Mouse (Mus musculus) E14TG2a.4 (cell line): ENCODE measurements at regions not wholly inside any gene's neighbourhood (a gene's known extent, or its start where the extent isn't known, plus 50 kb on each side); places are given as distances from the start of the nearest gene placed in this dataset.
A peak's percentile ranks its signal among the peaks of the same experiment; 100 is the strongest.

Experiments used
- H3K27me3 ChIP-seq: 2 replicates; pipeline ENCODE4 v1.6.1; 2014; ENCODE audit warnings: low read length, control low read depth; ENCODE audit not compliant: insufficient read depth
- H3K36me3 ChIP-seq: 2 replicates; pipeline ENCODE4 v1.6.1; 2014; ENCODE audit warnings: low read length, control low read depth; ENCODE audit not compliant: insufficient read depth
- H3K4me1 ChIP-seq: replicated peaks from 2 replicates; pipeline ENCODE4 v1.6.1; 2014; ENCODE audit warnings: low read depth, low read length, control low read depth
- H3K4me3 ChIP-seq: replicated peaks from 2 replicates; pipeline ENCODE4 v1.5.1; 2014; ENCODE audit warnings: mild to moderate bottlenecking, low read length
- H3K9me3 ChIP-seq: 2 replicates; pipeline ENCODE4 v1.6.1; 2014; ENCODE audit warnings: low read length, control low read depth
- CTCF ChIP-seq: conservative IDR thresholded peaks from 2 replicates; pipeline ENCODE4 v1.5.1; 2014; ENCODE audit warnings: low read length
- NANOG ChIP-seq: IDR thresholded peaks from 2 replicates; pipeline ENCODE4 v1.6.1; 2014; ENCODE audit warnings: borderline replicate concordance, low read length, mixed read lengths
- POU5F1 ChIP-seq: IDR thresholded peaks from 2 replicates; pipeline ENCODE4 v1.6.1; 2014; ENCODE audit warnings: low read length, borderline replicate concordance

GRCm38 (mm10) chr1:129001766-129002165 lies 271.3 kb upstream of the Thsd7b start:
- Histone ChIP-seq H3K4me3 (no peak overlapping the region), H3K36me3 (no peaks in the 10 kb centered on the region), H3K27me3 (no peaks in the 10 kb centered on the region), H3K4me1 (peaks cover 8% of the 10 kb centered on the region; the same call in 1 of the 2 replicates), H3K9me3 (peaks cover 14% of the 10 kb centered on the region)
- TF ChIP-seq POU5F1 = no peak
- TF ChIP-seq NANOG = peak; percentile 19; the same call in 1 of the 2 replicates

GRCm38 (mm10) chr1:128999741-129000517 lies 273.2 kb upstream of the Thsd7b start:
- Histone ChIP-seq H3K4me3 (no peak overlapping the region), H3K27me3 (no peaks in the 10 kb centered on the region), H3K9me3 (peaks cover 14% of the 10 kb centered on the region), H3K4me1 (peaks cover 8% of the 10 kb centered on the region; the same call in 1 of the 2 replicates), H3K36me3 (no peaks in the 10 kb centered on the region)
- TF ChIP-seq CTCF (no peak), NANOG (no peak), POU5F1 (no peak)

- H3K4me1 ChIP-seq = peaks cover 3% of the 10 kb centered on the region; the same call in 1 of the 2 replicates
Observed at GRCm38 (mm10) chr1:128994655-128995054, 278.4 kb upstream of the Thsd7b start.

GRCm38 (mm10) chr1:128983411-128983810 lies 289.7 kb upstream of the Thsd7b start:
- H3K9me3 ChIP-seq = no peaks in the 10 kb centered on the region
- H3K4me1 ChIP-seq = no peaks in the 10 kb centered on the region
- no peak for TF ChIP-seq POU5F1
- TF ChIP-seq NANOG = no peak
- H3K4me3 ChIP-seq = no peak overlapping the region
- H3K27me3 ChIP-seq = no peaks in the 10 kb centered on the region
- no peaks in the 10 kb centered on the region for H3K36me3 ChIP-seq

More at GRCm38 (mm10) chr1:128994655-128995054, 278.4 kb upstream of the Thsd7b start:
- Histone ChIP-seq H3K4me3 (no peak overlapping the region), H3K9me3 (peaks cover 9% of the 10 kb centered on the region), H3K27me3 (no peaks in the 10 kb centered on the region), H3K36me3 (no peaks in the 10 kb centered on the region)
- no peak for TF ChIP-seq POU5F1
- TF ChIP-seq NANOG = no peak
- no peak for TF ChIP-seq CTCF

- Histone ChIP-seq H3K36me3 (no peaks in the 10 kb centered on the region), H3K4me1 (no peaks in the 10 kb centered on the region), H3K27me3 (no peaks in the 10 kb centered on the region), H3K4me3 (no peak overlapping the region), H3K9me3 (no peaks in the 10 kb centered on the region)
- TF ChIP-seq CTCF (no peak), NANOG (no peak), POU5F1 (no peak)
Observed at GRCm38 (mm10) chr1:128975586-128975985, 297.5 kb upstream of the Thsd7b start.

- Histone ChIP-seq H3K36me3 (no peaks in the 10 kb centered on the region), H3K4me1 (no peaks in the 10 kb centered on the region), H3K4me3 (no peak overlapping the region), H3K9me3 (no peaks in the 10 kb centered on the region), H3K27me3 (no peaks in the 10 kb centered on the region)
- no peak for TF ChIP-seq CTCF
- no peak for TF ChIP-seq POU5F1
- no peak for TF ChIP-seq NANOG
Observed at GRCm38 (mm10) chr1:128951436-128951835, 321.7 kb upstream of the Thsd7b start.

- TF ChIP-seq NANOG = no peak
- TF ChIP-seq POU5F1 = no peak
- TF ChIP-seq CTCF = no peak
- H3K4me1 ChIP-seq = no peaks in the 10 kb centered on the region
- no peak overlapping the region for H3K4me3 ChIP-seq
Observed at GRCm38 (mm10) chr1:128950512-128950911, 322.6 kb upstream of the Thsd7b start.

GRCm38 (mm10) chr1:128914811-128915210 lies 322.7 kb upstream of the Cxcr4 start:
- TF ChIP-seq CTCF (no peak), NANOG (no peak), POU5F1 (no peak)

More at GRCm38 (mm10) chr1:128950512-128950911, 322.6 kb upstream of the Thsd7b start:
- H3K36me3 ChIP-seq = no peaks in the 10 kb centered on the region
- no peaks in the 10 kb centered on the region for H3K9me3 ChIP-seq
- H3K27me3 ChIP-seq = no peaks in the 10 kb centered on the region

GRCm38 (mm10) chr1:128912532-128912931 lies 320.4 kb upstream of the Cxcr4 start:
- TF ChIP-seq CTCF (no peak), POU5F1 (no peak), NANOG (no peak)
- no peaks in the 10 kb centered on the region for H3K36me3 ChIP-seq
- 0 out of 2 replicates have a peak, but pooled peaks cover 3% of the 10 kb centered on the region for H3K9me3 ChIP-seq

More at GRCm38 (mm10) chr1:128914811-128915210, 322.7 kb upstream of the Cxcr4 start:
- H3K27me3 ChIP-seq = no peaks in the 10 kb centered on the region
- no peaks in the 10 kb centered on the region for H3K9me3 ChIP-seq
- H3K4me3 ChIP-seq = no peak overlapping the region
- H3K36me3 ChIP-seq = no peaks in the 10 kb centered on the region
- H3K4me1 ChIP-seq = no peaks in the 10 kb centered on the region

More at GRCm38 (mm10) chr1:128912532-128912931, 320.4 kb upstream of the Cxcr4 start:
- no peaks in the 10 kb centered on the region for H3K4me1 ChIP-seq
- no peaks in the 10 kb centered on the region for H3K27me3 ChIP-seq
- no peak overlapping the region for H3K4me3 ChIP-seq
